Mouse (Mus musculus) gastrocnemius, adult 2 months (tissue): Measurements from ENCODE around the gene 1810037I17Rik. TPM values are rescaled to one million over a fixed set of nuclear protein-coding genes. Genes with fewer than 3 reads are reported as not detected.

Experiments used
- DNase-seq: peaks from one replicate; pipeline ENCODE4 v3.0.0; 2022
- H3K27ac ChIP-seq: fragments of 200-600 bp; 2 replicates; pipeline ENCODE4 v1.8.1; 2022; ENCODE audit warnings: mild to moderate bottlenecking
- H3K4me3 ChIP-seq: fragments of 200-600 bp; 2 replicates; pipeline ENCODE4 v1.8.1; 2022; ENCODE audit warnings: mild to moderate bottlenecking, moderate library complexity
- CTCF ChIP-seq: fragments of 200-600 bp; IDR thresholded peaks from 2 replicates; pipeline ENCODE4 v1.8.1; 2022; ENCODE audit warnings: antibody characterized with exemption, mild to moderate bottlenecking, moderate library complexity
- intact Hi-C: fragments of 180-260 bp; cut with DNase I; formaldehyde crosslinking; loops from one replicate; pipeline ENCODE4 v1.15.1; 2025
- total RNA-seq, 2 experiments: library from RNA; stranded (reverse); gene quantifications; 2 replicates each; pipeline ENCODE4 v1.2.3; 2021

1810037I17Rik gene
- total RNA-seq, 2 experiments from 2014 or later = 22.6 to 36.1 TPM

GRCm38 (mm10) chr3:122964301-122964700 lies 40.3 kb downstream of the 1810037I17Rik start:
- TF ChIP-seq CTCF = no peak
- DNase-seq = no peak
- H3K4me3 ChIP-seq = no peak overlapping the region
- intact Hi-C loops = no loop called here
- H3K27ac ChIP-seq = no peak overlapping the region

- intact Hi-C loops = no loop called here
- no peak for DNase-seq
Observed at GRCm38 (mm10) chr3:122968391-122968790, 44.4 kb downstream of the 1810037I17Rik start.

DNA sequence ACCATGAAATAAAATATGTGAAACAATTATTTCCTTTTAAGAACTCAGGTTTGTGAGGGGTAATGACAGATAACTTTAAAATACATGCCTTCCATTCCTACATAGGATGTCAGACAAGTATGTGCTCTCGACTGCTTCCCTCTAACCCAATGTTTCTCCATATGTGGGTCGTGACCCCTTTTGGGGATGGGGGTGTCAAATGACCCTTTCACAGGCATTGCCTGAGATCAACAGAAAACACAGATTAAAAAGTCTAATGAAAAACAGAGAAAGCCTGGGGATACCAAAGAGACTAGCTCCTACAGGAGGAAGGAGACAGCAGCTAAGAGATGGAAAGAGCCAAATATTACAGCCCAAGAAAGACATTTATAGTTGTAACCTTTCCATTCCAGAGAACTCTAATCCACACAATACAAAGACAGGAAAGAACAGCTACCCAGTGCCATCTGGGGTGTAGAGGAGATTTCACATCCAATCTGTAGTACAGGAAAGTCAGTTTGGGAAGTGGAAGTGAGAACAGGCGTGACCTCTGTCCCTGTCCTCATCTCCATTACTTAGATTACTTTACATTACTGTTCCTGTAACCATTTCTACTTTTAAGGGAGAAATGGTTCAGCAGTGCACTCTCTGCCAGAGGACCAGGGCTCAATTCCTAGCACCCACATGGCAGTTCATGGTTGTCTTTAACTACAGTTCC lies 48.3 kb downstream of the 1810037I17Rik start:
- Histone ChIP-seq H3K4me3 (no peak overlapping the region), H3K27ac (no peak overlapping the region)
- intact Hi-C loops = no loop called here
- no peak for DNase-seq
- no peak for TF ChIP-seq CTCF

More at GRCm38 (mm10) chr3:122968391-122968790, 44.4 kb downstream of the 1810037I17Rik start:
- no peak overlapping the region for H3K4me3 ChIP-seq
- no peak overlapping the region for H3K27ac ChIP-seq
- no peak for TF ChIP-seq CTCF

GRCm38 (mm10) chr3:122974833-122975232 lies 50.8 kb downstream of the 1810037I17Rik start:
- Histone ChIP-seq H3K27ac (no peak overlapping the region), H3K4me3 (no peak overlapping the region)
- intact Hi-C loops = loop anchor here (5.0 kb wide), 1 partner anchor 33 kb away; no protein-coding TSS in a partner anchor
- no peak for DNase-seq
- TF ChIP-seq CTCF = no peak

DNA sequence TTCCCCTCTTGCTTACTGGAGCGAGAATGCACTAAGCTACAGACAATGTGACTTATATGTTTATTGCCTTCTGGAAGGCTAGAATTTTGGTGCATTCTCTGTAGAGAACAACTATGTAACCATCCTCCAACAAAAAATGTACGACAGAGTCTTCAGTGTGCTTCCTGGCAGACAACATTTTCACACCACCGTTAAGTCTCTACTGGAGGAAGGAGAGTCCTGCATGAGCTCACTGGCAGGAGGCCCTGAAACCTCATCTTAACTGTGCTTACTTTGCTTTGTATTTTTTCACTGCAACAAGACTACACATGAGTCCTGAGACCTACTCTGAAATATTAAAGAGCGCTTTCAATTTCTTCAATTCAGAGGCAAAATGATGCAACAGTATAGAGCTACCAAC lies 51.4 kb downstream of the 1810037I17Rik start:
- intact Hi-C loops = loop anchor here (5.0 kb wide), 1 partner anchor 33 kb away; no protein-coding TSS in a partner anchor
- DNase-seq = no peak
- TF ChIP-seq CTCF = no peak
- Histone ChIP-seq H3K27ac (no peak overlapping the region), H3K4me3 (no peak overlapping the region)

Other genes with a start within 250 kb of the 1810037I17Rik start
- gene Pde5a, start 195.3 kb upstream of the 1810037I17Rik start, total RNA-seq = 1 to 10 TPM; 1.7 to 2.0 TPM
- not detected for gene Fabp2, start 29.1 kb upstream of the 1810037I17Rik start, total RNA-seq
- not detected for gene Gm10959, start 4.8 kb upstream of the 1810037I17Rik start, total RNA-seq
- gene Usp53, start 60.3 kb downstream of the 1810037I17Rik start, total RNA-seq = 10 to 100 TPM; 10.7 to 13.5 TPM
- gene Myoz2, start 110.8 kb downstream of the 1810037I17Rik start, total RNA-seq = 100 to 1,000 TPM; 281 to 748 TPM